In the genomic region with DNA sequence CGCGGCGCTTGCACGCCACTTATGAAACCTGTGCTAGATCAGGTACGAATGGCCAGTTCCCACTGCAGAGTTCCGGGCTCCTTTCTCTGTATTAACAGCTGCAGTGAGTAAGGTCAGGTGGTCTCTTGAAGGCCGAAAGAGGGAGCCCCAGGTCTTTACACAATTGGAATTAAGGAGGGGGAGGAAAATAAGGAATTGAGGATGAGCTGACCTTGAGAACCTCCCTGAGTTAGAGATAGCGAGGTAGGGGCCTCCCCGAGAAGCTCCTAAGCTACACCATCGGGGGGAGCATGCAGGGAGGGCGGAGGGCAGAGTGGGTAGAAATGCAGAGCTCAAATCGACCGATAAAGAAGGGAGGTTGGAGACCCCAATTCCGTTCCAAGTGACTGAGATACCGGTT, we compare ENCODE assay signal across 8 mouse cellular contexts. TPM values are rescaled to one million over a fixed set of nuclear protein-coding genes. Genes with fewer than 3 reads are reported as not detected.
A peak's percentile ranks its signal among the peaks of the same experiment; 100 is the strongest.
DNase-seq lines count a peak whose midpoint lies in the region; ATAC-seq and TF ChIP-seq lines count a peak whose summit lies in the region.

No protein-coding gene starts in this region.

- WGBS in lung, embryonic 14.5 days, result under 1% methylated on average over 15 of the region's 15 CpGs

- peak overlapping the region; percentile 47 for H3K4me3 ChIP-seq in lung, embryonic 14.5 days (ENCODE audit: low read depth, low read length)
- peak overlapping the region; percentile 90 for H3K4me3 ChIP-seq in brown adipose tissue, adult 24 weeks (ENCODE audit: insufficient read depth, low read depth, low read length)

- DNase-seq in lung, embryonic 14.5 days, result peak; percentile 45
- no peak for DNase-seq in lung, postnatal 4 days
- DNase-seq in ovary, postnatal 14 days (ENCODE audit: low spot score), result no peak
- DNase-seq in right cerebral cortex, postnatal 14 days, result no peak
- no peak for DNase-seq in kidney, postnatal 14 days

- H3K4me1 ChIP-seq in lung, embryonic 14.5 days (ENCODE audit: insufficient read depth), result no peaks in the 10 kb centered on the region
- peaks cover 3% of the 10 kb centered on the region; the same call in 1 of the 2 replicates for H3K4me1 ChIP-seq in brown adipose tissue, adult 24 weeks (ENCODE audit: control insufficient read depth, insufficient read depth, insufficient read length, low read length)

- peak; percentile 46 for ATAC-seq in lung, embryonic 14.5 days (ENCODE audit: insufficient read depth)
- peak; percentile 37 to 43; a peak in 3 of 4 replicates for ATAC-seq in hematopoietic stem cell, adult 5-6 weeks (replicated peaks in 1 of 2; ENCODE audit: insufficient read depth in 1 of 2, low FRiP score in 2 of 2, low TSS enrichment in 1 of 2, low read depth in 1 of 2, poor library complexity in 2 of 2, severe bottlenecking in 2 of 2)
- peak; percentile 24 for ATAC-seq in megakaryocyte progenitor cell, adult 5-6 weeks (replicated peaks; ENCODE audit: poor library complexity)

- peak overlapping the region; percentile 6 for H3K27ac ChIP-seq in lung, embryonic 14.5 days (ENCODE audit: low read depth)
- no peak overlapping the region for H3K27ac ChIP-seq in brown adipose tissue, adult 24 weeks (replicated peaks; ENCODE audit: low read depth, low read length)

- H3K9me3 ChIP-seq in lung, embryonic 14.5 days (ENCODE audit: low read depth, low read length), result no peaks in the 10 kb centered on the region

- H3K9ac ChIP-seq in lung, embryonic 14.5 days, result peak overlapping the region; percentile 72

- no peaks in the 10 kb centered on the region for H3K27me3 ChIP-seq in lung, embryonic 14.5 days (ENCODE audit: insufficient read depth, low read length)

- H3K4me2 ChIP-seq in lung, embryonic 14.5 days, result peak overlapping the region; percentile 96

- no peaks in the 10 kb centered on the region for H3K36me3 ChIP-seq in lung, embryonic 14.5 days (ENCODE audit: insufficient read depth)

- TF ChIP-seq CTCF in lung, embryonic 14.5 days (IDR thresholded peaks at IDR 0.05; ENCODE audit: low read depth), result no peak

RNA-seq across cellular contexts. Expression of a gene that starts 0.4 kb away (rescaled TPM):
- 45.5 and 46.6 TPM in 2 replicates for polyA plus RNA-seq in lung, embryonic 14.5 days (2014; fragmentation: Nextera tagmentation; extraction: Ambion mirVana)
- polyA plus RNA-seq in brown adipose tissue, adult 24 weeks (2012; ENCODE audit: insufficient read depth, insufficient read length, missing spikeins), result 114 and 119 TPM in 2 replicates
- 9.0 and 15.8 TPM in 2 replicates for total RNA-seq in hematopoietic stem cell, adult 5-6 weeks (2017)
- total RNA-seq in megakaryocyte progenitor cell, adult 5-6 weeks (2015), result 14.0 and 16.5 TPM in 2 replicates
- total RNA-seq in megakaryocyte progenitor cell, adult 5-6 weeks (2017), result 11.8 and 18.1 TPM in 2 replicates

RNA-seq across cellular contexts. Expression of a gene that starts 43.5 kb away (rescaled TPM):
- polyA plus RNA-seq in lung, embryonic 14.5 days (2014; fragmentation: Nextera tagmentation; extraction: Ambion mirVana), result 44.0 and 46.2 TPM in 2 replicates
- 63.8 and 97.0 TPM in 2 replicates for polyA plus RNA-seq in brown adipose tissue, adult 24 weeks (2012; ENCODE audit: insufficient read depth, insufficient read length, missing spikeins)
- 29.0 and 37.4 TPM in 2 replicates for total RNA-seq in hematopoietic stem cell, adult 5-6 weeks (2017)
- total RNA-seq in megakaryocyte progenitor cell, adult 5-6 weeks (2015), result 43.1 and 45.0 TPM in 2 replicates
- total RNA-seq in megakaryocyte progenitor cell, adult 5-6 weeks (2017), result 36.3 and 46.6 TPM in 2 replicates
